Mouse (Mus musculus): Measurements from ENCODE around the gene Arfgap2. TPM values are rescaled to one million over a fixed set of nuclear protein-coding genes. Genes with fewer than 3 reads are reported as not detected.
A peak's percentile ranks its signal among the peaks of the same experiment; 100 is the strongest.

The Arfgap2 gene
- total RNA-seq (2017) = 36.8 and 37.3 TPM in 2 replicates

GRCm38 (mm10) chr2:91264711-91265681 is at the start of gene Arfgap2:
TSS of gene Arfgap2 (plus strand) at chr2:91264974.
- peak; percentile 97 for ATAC-seq (replicated peaks; ENCODE audit: low read depth, poor library complexity, severe bottlenecking)

GRCm38 (mm10) chr2:91217032-91217431 is 47.7 kb upstream of the Arfgap2 start:
- no peak for ATAC-seq (replicated peaks; ENCODE audit: low read depth, poor library complexity, severe bottlenecking)

GRCm38 (mm10) chr2:91220501-91220900 is 44.3 kb upstream of the Arfgap2 start:
- ATAC-seq (replicated peaks; ENCODE audit: low read depth, poor library complexity, severe bottlenecking) = no peak

GRCm38 (mm10) chr2:91223614-91224013 is 41.2 kb upstream of the Arfgap2 start:
- ATAC-seq (replicated peaks; ENCODE audit: low read depth, poor library complexity, severe bottlenecking) = no peak

GRCm38 (mm10) chr2:91229735-91230134 is 35.0 kb upstream of the Arfgap2 start:
- no peak for ATAC-seq (replicated peaks; ENCODE audit: low read depth, poor library complexity, severe bottlenecking)

GRCm38 (mm10) chr2:91236601-91237510 is 27.9 kb upstream of the Arfgap2 start, which contains the start of gene Ddb2:
TSS of gene Ddb2 (minus strand) at chr2:91236982.
- peak; percentile 99 for ATAC-seq (replicated peaks; ENCODE audit: low read depth, poor library complexity, severe bottlenecking)

- ATAC-seq (replicated peaks; ENCODE audit: low read depth, poor library complexity, severe bottlenecking) = 0 out of 2 replicates have a peak, but pooled peaks have one; percentile 8
These were observed 27.2 kb upstream of the Arfgap2 start for GRCm38 (mm10) chr2:91237511-91238080.

GRCm38 (mm10) chr2:91242547-91242946 is 22.2 kb upstream of the Arfgap2 start:
- no peak for ATAC-seq (replicated peaks; ENCODE audit: low read depth, poor library complexity, severe bottlenecking)

GRCm38 (mm10) chr2:91243416-91243815 is 21.4 kb upstream of the Arfgap2 start:
- ATAC-seq (replicated peaks; ENCODE audit: low read depth, poor library complexity, severe bottlenecking) = no peak

GRCm38 (mm10) chr2:91244557-91245228 is 20.1 kb upstream of the Arfgap2 start:
- ATAC-seq (replicated peaks; ENCODE audit: low read depth, poor library complexity, severe bottlenecking) = peak; percentile 62

- no peak for ATAC-seq (replicated peaks; ENCODE audit: low read depth, poor library complexity, severe bottlenecking)
These were observed 16.4 kb upstream of the Arfgap2 start for GRCm38 (mm10) chr2:91248366-91248765.

GRCm38 (mm10) chr2:91252001-91252400 is 12.8 kb upstream of the Arfgap2 start:
- no peak for ATAC-seq (replicated peaks; ENCODE audit: low read depth, poor library complexity, severe bottlenecking)

- ATAC-seq (replicated peaks; ENCODE audit: low read depth, poor library complexity, severe bottlenecking) = no peak
These were observed 12.3 kb upstream of the Arfgap2 start for GRCm38 (mm10) chr2:91252512-91252911.

- ATAC-seq (replicated peaks; ENCODE audit: low read depth, poor library complexity, severe bottlenecking) = no peak
These were observed 9.9 kb upstream of the Arfgap2 start for GRCm38 (mm10) chr2:91254725-91255380.

- peak; percentile 30 for ATAC-seq (replicated peaks; ENCODE audit: low read depth, poor library complexity, severe bottlenecking)
These were observed 9.1 kb upstream of the Arfgap2 start, which contains the start of gene Pacsin3 for GRCm38 (mm10) chr2:91255661-91256150. TSS of gene Pacsin3 (plus strand) at chr2:91255954.

GRCm38 (mm10) chr2:91256256-91257125 is 8.3 kb upstream of the Arfgap2 start:
- peak; percentile 48 for ATAC-seq (replicated peaks; ENCODE audit: low read depth, poor library complexity, severe bottlenecking)

GRCm38 (mm10) chr2:91257126-91257980 is 7.4 kb upstream of the Arfgap2 start:
- peak; percentile 36 for ATAC-seq (replicated peaks; ENCODE audit: low read depth, poor library complexity, severe bottlenecking)
